Mouse (Mus musculus) urinary bladder, postnatal 10 days (tissue): ENCODE data around the gene Vps45.
A peak's percentile ranks its signal among the peaks of the same experiment; 100 is the strongest.

Experiments used
- DNase-seq: peaks from one replicate; pipeline ENCODE4 v3.0.0; 2022; ENCODE audit warnings: low spot score

The Vps45 gene

DNA sequence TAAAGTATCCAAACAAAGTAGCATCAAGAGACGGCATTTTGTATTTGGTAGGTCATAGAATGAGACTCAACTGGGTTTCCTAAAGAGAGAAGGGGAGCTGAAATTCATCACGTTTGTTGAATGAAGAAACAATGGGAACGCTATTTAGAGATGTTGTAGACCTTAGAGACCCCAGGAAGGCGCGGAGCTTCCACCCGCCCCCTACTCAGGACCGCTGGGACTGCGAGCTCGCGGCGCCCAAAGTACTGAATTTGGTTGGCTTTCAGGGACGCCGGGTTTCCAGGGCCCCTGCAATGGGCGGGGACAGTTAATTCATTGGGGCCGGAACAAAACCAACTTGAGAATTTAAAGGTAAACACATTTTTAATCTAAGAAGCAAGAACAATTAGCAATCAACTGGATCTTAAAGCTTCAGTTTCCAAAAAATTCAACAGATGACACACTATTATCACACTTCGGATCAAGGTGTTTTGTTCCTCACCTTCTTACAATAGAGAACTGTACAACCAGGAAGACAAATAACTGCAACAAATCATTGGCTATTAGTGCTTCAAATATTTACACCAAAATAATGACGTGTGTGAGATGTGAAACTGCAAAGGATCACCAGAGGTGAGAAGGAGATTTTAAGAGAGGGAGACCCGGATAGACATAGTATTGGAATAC is at the start of gene Vps45:
Vps45 (minus strand) TSS at position 236 of the 666 bp plus-strand sequence.
- DNase-seq, result no peak

DNA sequence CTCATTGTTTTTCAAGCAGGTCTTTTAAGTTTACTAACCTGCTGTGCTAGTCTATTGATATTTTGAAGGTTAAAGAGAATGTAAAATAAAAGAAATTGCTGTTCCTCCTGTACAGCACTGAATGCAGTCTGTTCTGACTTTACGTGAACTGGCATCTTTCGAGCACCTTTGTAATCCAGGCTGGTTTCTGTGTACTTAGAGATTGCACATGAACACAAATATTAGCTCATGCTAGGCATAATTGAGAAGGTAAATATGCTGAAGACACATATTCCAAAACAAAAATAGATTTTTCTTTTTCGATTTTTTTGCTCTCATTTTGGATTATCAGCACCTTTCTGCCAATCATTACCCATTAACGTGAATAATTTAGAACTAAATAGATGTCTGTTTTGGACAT is 47.9 kb upstream of the Vps45 start:
- DNase-seq, result no peak

DNA sequence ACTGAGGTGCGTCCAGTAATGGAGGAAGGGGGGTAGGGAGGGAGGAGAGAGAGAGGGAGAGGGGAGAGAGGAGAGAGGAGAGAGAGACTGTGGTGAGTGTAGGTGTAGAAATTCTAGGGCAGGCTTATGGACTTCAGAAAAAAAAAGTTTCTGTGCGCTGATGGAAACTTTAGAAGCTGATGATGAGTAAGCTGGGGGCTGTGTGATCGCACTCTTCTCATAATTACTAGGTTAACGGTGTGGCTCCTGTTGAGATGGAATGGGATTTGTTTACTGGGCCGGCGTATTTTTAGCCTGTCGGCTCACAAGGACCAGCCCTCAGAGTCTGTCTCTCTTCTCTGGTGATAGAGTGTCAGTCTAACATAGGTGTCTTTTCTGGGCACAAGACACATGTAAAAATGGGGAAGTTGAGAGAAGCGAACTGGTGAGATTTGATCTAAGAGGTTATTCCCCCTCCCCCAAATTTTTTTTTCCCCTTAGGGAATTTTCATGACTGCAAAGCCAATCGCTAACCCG is 47.0 kb upstream of the Vps45 start:
- DNase-seq, result no peak

DNA sequence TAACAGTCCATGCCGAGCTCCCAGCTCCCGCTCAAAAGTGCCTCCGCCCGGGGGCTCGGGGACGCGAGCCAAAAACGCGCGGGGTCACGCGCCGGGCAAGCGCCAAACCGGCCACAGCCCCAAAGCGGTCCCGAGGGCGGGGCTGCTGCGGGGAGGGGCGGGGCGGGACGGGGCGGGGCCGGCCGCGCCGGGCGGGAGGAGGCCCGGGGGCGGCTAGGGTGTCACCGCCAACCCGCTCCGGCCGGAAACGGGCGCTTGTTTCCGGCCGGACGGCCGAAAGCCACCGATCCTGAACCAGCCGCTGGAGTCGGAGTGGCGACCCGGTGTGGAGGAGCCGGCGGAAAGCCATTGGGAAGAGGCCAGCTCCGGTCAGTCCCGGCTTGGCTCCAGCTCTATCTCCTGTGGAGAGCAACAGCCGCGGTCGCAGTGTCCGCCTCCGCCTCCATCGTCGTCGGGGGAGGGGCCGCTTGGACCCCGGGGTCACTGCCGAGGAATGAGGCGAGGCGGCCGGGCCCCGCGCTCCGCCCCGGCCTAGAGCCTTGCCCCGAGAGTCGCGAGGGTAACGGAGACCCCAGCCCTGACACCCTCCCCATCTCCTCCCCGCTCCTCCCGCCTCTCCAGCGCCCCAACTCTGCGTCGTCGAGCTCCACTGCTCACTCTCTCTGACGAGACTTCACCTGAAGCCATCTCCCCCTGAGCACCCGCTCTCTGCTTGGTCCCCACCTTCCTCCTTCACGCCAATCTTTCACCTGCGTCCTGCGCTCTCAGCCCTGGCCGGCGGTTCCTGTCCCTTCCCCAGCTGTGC is 46.2 kb upstream of the Vps45 start, which contains the start of gene Otud7b:
Otud7b (plus strand) TSS at position 267 of the 805 bp plus-strand sequence.
- DNase-seq, result peak; percentile 27

DNA sequence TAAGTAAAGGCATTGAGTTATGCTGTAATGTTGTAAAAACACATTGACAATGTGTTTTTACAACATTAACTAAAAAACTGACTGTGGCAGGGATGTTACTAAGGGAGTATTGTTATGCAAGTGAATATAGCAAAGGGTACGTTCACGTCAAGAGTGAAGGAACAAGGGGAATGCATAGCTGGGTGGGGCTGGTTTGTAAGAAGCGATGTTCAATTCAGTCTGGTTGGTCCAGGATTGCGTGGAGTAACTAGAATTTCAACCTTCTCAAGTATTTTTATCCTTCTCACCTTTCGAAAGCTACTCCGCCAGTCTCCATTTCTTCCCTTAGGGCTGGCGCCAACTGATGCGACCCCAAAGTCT is 45.6 kb upstream of the Vps45 start:
- DNase-seq, result no peak

DNA sequence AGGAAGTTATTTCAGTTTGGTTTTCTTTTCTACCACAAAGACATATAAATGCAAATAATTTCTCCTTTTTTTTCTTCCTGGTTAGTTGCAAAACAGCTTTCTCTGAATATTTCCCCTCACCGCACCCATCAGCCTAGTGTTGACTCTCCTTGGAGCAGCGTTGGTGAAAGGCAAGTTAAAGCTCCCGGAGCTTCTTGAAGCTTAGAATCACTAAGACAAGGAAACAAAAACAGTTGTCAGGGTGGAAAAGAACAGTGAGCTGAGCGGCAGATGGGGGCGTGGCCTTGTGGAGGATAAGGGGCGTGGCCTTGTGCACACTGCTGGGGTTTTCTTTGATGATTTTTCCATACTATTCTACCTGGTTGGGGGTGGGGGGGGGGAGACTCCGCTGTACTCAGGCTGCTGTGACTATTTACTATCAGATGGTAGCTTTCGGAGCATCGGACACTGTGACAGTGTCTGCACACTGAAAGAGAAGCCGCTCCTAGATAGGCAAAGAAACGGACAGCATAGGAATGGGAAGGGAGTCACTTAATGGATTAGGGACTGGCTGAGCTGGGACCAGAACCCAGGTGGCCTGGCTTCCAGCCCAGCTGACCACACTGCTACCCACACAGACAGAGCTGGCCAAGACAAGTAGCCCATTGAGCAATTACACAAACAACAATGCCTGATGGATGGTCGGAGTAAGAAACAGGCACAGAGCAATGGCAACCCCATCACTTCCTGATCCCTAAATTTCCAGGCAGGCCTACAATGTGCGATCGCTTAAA is 44.0 kb upstream of the Vps45 start:
- no peak for DNase-seq

DNA sequence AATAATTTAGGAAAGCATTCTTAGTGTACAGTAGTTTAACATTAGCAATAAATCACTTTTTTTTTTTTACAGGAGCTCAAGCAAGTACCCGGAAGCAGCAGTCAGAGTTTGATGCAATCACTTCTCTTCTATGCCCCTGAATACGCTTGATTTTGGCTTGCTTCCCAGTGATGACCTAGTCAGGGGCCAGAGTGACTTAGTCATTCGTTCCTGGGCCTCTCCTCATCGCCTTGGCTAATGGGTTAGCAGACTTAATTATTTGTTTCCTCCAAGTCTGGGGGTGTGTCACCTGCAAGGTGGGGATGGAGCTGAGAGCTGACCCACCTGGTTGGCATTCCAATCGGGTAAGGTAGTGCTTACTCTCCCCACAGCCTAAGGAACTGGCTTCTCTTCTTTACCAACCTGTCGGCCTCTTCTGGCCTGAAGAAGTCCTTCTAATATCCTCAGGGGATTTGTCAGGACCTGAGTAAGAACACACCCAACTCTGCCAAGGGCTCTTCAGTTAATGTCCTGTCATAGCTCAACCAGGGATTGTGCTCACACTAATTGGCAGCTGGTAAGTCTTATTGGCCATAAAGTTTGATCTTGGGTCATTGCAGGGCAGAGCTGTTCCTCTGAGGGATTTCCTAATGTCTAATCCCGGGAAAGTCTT is 40.5 kb upstream of the Vps45 start:
- no peak for DNase-seq

DNA sequence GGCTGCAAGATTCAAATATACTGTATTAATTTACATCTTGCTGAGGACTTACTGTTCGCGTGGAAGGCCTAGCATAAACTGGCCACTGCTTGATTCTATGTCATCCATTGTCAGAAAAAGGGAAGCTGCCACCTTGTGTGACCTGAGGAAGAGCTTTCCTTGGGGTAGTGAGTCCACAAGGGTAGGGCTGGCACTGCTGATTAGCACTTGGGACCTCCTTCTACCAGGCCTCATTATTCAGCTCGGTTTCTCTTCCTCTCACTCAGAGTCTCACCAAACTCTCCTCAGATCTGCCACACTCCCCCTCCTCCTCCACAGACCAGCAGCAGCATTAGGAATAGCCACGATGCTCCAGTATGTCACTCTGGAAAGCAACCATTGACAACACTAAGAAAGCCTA is 39.9 kb upstream of the Vps45 start:
- DNase-seq, result no peak

DNA sequence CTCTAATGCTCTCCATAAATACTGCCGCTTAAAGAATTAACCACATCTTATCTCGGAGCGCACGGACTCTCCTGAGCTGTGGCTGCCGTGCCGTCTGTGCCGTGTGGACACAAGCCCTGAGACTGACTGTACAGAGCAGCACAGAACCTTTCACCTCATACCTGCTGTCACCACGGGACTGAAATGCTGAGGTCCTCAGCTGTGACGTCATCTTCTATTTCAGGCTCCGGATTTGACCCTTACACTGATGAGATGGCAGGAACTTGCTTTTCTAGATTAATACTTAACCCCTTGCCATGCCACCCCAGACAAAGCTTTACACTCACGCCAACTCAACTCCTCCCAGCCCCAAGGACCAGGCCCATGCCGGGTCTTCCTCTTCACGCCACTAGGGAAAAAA is 35.9 kb upstream of the Vps45 start:
- no peak for DNase-seq

DNA sequence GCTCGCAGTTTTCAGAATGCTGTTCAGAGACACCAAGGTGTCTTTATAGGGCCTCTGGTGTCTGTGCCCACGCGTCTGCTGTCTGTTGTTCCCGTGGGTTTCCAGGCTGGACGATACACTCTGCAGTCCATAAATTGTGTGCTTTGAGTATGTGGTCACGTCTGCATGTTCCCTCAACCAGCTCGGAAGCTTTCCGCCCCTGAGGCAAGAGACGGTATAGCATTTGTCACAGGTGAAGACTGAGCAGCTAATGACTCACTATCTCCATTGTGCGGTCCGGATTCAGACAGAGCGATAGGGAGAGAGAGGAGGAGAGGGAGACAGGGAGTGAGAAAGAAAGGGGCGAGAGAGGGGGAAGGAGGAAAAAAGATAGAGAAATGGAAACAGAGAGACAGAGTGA is 35.2 kb upstream of the Vps45 start:
- DNase-seq, result no peak

DNA sequence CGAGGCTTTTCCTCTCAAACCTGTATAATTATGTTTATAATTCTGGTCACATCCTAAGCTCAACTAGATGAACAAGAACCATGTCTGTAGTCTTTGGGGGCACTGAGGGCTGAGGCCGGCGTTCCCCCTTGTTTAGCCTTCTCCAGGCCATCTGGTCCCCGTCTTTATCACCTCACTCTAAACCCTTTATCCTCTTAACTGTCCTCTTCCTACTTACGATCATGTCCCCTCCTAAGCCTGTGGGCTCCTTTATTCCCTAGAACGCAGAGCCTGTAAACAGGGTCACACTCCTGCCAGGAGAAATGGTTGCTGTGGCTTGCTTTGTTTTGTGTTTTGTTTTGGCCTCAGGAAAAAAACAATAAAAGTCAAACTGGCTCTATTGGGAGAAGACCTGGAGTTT is 33.7 kb upstream of the Vps45 start:
- DNase-seq, result no peak

DNA sequence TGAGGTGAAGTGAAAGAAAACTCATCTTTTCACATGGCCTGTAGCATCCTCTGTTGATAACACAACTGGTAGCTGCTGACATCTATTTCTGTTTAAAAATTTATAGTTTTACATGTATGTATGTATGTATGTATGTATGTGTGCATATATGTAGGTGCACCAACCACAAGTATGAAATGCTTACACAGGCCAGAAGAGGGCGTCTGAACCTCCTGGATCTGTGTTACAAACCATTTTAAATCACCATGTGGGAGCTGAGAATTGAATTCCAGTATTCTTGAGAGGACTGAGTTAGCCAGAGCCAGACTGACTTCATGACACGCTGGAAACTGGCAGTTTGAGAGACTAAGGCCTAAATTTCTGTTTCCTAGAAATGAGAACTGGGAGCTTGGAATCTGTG is 32.9 kb upstream of the Vps45 start:
- DNase-seq, result no peak

DNA sequence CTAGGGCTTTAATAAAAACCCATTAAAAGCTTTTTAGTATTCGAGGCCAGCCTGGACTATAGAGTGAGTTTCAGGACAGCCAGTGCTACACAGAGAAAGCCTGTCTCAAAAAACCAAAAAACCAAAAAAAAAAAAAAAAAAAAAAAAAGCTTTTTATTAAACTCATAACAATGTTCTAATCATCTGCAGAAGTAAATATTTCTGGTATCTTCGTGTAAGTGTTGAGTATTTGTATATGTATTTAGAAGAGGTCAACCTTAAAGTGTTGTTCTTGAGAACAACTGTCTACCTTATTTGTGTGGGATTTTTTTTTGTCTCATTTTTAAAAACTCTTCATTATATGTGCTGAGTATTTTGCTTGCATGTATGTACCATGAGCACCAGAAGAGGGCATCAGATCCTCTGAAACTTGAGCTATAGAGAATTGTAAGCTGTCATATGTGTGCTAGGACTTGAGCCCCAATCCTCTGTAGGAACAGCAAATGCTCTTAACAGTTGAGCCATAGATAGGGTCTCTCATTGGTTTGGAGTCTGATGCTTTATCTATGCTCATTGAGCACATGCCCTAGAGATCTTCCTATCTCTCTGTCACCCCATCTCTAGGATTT is 31.7 kb upstream of the Vps45 start:
- no peak for DNase-seq

DNA sequence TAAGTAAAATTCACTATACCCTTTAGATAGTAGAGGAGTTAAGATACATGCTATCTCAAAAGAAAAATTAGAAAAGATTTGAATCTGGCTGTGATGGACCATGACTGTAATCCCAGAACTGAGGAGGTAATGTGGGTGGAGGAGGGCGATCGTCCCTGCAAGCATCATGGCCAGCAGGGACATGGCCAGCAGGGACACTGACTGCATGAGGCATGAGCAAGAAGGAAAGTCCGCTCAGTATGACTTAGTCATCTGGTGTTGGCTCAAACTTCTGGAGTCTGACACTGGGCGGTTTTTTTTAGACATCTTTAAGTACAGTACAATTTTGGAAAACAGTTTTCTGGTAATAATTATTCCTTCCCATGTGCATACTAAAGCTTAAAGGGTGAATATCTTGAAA is 29.5 kb upstream of the Vps45 start:
- DNase-seq, result no peak

DNA sequence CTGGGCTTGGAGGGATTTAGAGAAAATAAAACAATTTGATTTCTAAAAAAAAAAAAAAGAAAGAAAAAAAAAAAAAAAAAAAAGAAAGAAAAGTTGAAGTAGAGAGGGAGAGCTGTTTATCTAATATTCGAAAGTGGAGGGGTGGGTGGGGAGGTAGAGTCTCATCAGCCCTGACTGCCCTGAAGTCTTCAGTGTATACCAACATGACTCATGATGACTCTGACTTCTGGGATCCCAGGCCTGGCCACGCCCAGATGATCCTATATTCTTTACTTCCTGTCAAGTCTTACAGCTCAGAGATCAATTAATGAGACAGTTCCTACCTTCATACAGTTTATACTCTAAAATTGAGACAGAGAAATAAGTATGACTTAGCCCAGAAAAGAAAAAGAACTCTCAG is 29.0 kb upstream of the Vps45 start:
- no peak for DNase-seq

DNA sequence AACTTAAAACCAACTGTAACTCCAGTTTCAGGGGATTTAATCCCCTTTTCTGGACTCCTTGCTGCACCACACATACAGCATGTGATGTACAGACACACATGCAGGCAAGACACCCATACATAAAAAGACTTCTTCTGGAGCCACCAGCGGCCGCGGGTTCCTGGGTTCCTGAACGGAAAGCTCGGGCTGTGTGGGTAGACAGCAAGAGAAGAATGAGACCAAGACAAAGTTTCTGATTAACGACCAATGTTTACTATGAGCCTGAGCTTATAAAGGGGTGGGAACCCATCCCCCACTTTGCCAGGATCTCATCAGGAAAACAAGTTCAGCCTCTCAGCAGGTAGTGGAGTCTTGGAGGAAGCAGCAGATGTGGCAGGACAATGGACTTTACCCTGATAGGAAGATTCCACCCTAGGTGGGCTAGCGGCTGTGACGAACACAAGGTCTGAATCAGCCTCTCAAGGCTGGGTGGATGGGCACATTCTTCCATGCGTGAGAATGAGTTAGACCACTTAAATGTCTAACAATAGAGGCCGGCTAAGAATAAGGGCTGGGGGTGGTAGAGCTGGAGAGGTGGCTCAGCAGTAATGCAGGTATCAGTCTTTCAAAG is 26.0 kb upstream of the Vps45 start:
- DNase-seq, result no peak

DNA sequence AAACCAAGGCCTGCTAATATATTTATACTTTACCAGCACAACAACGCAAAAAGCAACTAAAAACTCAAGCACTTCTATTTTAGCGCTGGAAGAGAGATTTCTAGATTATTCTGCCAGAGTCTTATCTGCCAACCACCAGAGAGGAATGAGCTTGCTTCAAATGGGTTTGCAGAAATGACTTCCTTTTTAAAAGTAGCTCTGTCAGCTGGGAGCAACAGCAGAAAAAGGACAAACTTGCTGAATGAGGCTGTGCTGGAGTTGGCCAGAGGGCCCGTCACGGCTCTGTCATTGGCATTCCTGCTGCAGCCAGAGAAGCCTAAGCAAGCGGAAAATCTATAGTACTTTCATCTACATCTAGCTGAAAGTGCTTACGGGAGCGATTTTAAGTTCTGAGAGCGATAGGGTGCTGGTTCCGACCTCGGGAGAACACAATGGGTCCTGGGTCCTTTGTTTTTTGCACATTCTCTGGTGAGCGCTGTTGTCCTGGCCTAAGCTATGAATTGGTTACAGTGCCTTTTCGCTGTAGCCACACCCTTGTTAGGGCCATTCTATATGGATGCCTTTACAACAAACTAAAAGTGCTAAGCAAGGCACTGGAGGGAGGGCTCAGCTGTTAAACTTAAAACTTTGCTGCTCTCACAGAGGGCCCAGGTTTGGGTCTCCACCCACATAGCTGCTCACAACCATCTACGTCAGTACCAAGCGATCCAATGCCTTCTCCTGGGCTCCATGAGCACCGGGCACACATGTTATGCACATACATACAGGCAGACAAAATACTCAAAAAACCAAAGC is 24.6 kb upstream of the Vps45 start:
- DNase-seq, result no peak

DNA sequence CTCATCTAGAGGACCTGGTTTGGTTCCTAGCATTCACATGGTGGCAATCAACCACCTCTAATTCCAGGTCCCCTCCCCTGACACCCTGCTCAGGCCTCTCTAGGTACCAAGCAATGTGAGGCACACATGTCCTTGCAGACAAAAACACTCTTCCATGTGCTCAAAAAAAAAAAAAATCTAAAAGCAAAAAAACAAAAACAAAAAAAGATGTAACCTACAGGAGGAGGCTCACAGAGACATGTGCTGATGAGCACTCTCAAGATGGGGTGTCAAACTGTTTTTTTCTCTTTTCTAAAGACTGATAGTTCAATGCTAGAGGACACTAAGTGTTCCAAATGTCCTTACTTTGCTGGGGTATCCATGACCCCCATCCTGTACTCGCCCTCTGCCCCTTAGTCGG is 23.8 kb upstream of the Vps45 start:
- DNase-seq, result no peak

DNA sequence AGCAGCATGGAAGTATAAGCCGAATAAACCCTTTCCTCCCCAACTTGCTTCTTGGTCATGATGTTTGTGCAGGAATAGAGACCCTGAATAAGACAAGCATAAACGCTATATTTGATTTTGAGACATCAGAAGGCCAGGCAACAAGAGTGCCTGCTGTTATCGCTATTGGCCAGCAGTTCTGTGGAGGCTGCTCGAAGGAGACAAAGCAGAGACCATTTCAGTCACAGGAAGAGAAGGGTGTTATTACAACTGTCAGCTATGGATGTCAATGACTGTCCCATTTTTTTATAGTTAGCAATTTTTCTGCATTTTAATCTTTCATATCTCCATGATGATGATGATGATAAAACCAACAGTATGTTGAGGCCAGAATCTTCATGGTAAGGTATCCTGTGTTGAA is 23.4 kb upstream of the Vps45 start:
- DNase-seq, result no peak

DNA sequence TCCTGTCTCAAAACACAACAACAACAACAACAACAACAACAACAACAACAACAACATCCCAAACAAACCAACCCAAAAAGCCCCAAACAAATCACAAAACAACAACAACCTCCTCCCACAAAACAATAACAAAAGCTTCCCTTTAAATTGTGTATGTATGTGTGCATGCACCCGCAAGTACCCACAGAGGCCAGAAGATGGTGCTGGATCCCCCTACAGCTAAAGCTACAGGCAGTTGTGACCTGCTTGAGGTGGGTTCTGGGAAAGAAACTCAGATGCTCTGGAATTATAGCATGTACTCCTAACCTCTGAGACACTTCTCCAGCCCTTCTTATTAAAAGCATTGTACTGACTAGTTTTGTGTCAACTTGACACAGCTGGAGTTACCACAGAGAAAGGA is 22.7 kb upstream of the Vps45 start:
- DNase-seq, result no peak

DNA sequence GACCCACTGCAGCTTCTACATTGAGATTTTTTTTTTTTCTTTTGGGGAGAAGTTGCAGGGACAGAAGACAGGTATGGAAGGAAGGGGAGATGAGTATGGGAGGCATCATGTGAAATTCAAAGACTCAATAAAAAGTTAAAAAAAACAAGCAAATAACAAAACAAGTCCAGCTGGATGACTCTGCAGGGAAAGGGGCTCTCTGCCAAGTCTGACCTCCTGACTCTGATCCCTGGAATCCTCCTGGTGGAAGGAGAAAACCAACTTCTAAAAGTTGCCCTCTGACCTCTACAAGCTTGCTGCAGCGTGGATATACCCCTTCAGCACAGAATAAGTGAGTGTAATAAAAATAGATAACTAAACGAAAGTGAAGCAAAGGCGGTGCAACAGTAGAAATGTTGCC is 20.4 kb upstream of the Vps45 start:
- DNase-seq, result no peak
